Mouse (Mus musculus): ENCODE results near the gene Olfr303. TPM values are rescaled to one million over a fixed set of nuclear protein-coding genes. Genes with fewer than 3 reads are reported as not detected.
"Not testable (repeated sequence)": the region's sequence is repeated elsewhere in the genome, so short reads cannot be mapped to it uniquely, and the experiment has no call there.

The Olfr303 gene
- polyA plus RNA-seq (2017; shearing (Covaris generic)): not detected

DNA sequence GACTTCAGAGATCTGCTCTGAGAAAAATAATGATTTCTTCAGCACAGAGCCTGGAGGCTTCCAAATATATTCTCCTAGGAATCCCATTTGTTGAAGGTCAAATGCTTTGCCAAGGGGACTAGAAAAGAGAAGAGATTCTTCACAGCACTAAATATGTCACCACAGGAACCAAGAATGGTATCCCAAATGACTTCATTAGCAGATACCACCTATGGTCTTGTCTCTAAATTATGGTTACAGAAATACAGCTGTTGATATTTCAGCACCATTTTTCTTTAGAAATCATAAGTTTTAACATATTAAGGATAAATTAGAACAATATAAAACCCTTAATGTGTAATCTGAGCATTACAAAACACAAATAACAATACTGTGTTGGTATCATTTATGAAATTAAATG is at the start of gene Olfr303:
TSS of gene Olfr303 (minus strand) at position 101 of the 400 bp plus-strand sequence.
- no peak for ATAC-seq

DNA sequence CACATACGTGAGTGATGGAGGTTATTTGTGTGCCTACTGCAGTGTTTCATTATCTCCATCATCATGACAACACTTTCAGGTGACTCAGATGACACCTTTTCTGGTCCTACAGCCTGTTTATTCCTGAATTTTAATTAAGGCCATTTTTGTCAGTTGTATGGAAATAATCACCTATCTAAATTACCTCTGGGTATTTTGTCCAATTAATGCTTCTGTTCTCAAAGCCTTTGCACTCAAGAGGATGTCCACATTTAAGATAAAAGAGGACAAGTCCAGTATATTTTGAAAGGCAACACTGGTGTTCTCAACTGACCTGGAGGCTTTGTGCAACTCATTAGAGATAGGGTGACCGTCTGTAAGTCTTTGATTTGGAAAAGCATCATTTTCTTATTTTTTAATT is 6.0 kb upstream of the Olfr303 start, which contains the start of gene Olfr301:
TSS of gene Olfr301 (plus strand) at position 301 of the 400 bp plus-strand sequence.
- ATAC-seq: no peak

- ATAC-seq: no peak
These were observed 11.0 kb downstream of the Olfr303 start, which contains the start of gene Olfr304 for GRCm38 (mm10) chr7:86386558-86386957. Gene Olfr304 (minus strand): TSS chr7:86386658.

- ATAC-seq: no peak
These were observed 11.8 kb downstream of the Olfr303 start for GRCm38 (mm10) chr7:86385769-86386168.

GRCm38 (mm10) chr7:86366828-86367227 is 30.8 kb downstream of the Olfr303 start, which contains the start of gene Olfr305:
Gene Olfr305 (minus strand): TSS chr7:86366928.
- ATAC-seq: no peak

- ATAC-seq: not testable (repeated sequence)
These were observed 51.3 kb downstream of the Olfr303 start for GRCm38 (mm10) chr7:86346296-86346695.

- ATAC-seq: no peak
These were observed 53.3 kb downstream of the Olfr303 start for GRCm38 (mm10) chr7:86344253-86344652.

GRCm38 (mm10) chr7:86342881-86343565 is 54.6 kb downstream of the Olfr303 start:
- ATAC-seq: no peak

Other genes with a start within 250 kb of the Olfr303 start
- gene Vmn2r75, start 226.0 kb downstream of the Olfr303 start, polyA plus RNA-seq (2017; shearing (Covaris generic)): under 1 TPM in 1 of 2 experiments, not detected in 1; 0.08 TPM
- gene Vmn2r76, start 151.5 kb downstream of the Olfr303 start, polyA plus RNA-seq (2017; shearing (Covaris generic)): under 1 TPM; 0.03 to 0.08 TPM
- not detected for gene Olfr310, start 120.6 kb downstream of the Olfr303 start, polyA plus RNA-seq (2017; shearing (Covaris generic))
- gene Olfr309, start 84.1 kb downstream of the Olfr303 start, polyA plus RNA-seq (2017; shearing (Covaris generic)): not detected
- not detected for gene Olfr308, start 72.2 kb downstream of the Olfr303 start, polyA plus RNA-seq (2017; shearing (Covaris generic))
- not detected for gene Olfr307, start 60.2 kb downstream of the Olfr303 start, polyA plus RNA-seq (2017; shearing (Covaris generic))
- not detected for gene Olfr305, start 30.9 kb downstream of the Olfr303 start, polyA plus RNA-seq (2017; shearing (Covaris generic))
- gene Olfr304, start 11.1 kb downstream of the Olfr303 start, polyA plus RNA-seq (2017; shearing (Covaris generic)): not detected
- gene Olfr301, start 6.1 kb upstream of the Olfr303 start, polyA plus RNA-seq (2017; shearing (Covaris generic)): not detected
- not detected for gene Olfr299, start 62.1 kb upstream of the Olfr303 start, polyA plus RNA-seq (2017; shearing (Covaris generic))
- not detected for gene Olfr298, start 94.7 kb upstream of the Olfr303 start, polyA plus RNA-seq (2017; shearing (Covaris generic))
- not detected for gene Olfr297, start 122.2 kb upstream of the Olfr303 start, polyA plus RNA-seq (2017; shearing (Covaris generic))
- gene Olfr295, start 186.1 kb upstream of the Olfr303 start, polyA plus RNA-seq (2017; shearing (Covaris generic)): not detected
- gene Olfr294, start 218.9 kb upstream of the Olfr303 start, polyA plus RNA-seq (2017; shearing (Covaris generic)): not detected

All from activated CD4-positive, CD25-positive, alpha-beta regulatory T cell, adult 4 months (primary cell).